Mouse (Mus musculus) embryonic fibroblast, embryonic 13.5 days (primary cell): ENCODE measurements around the gene Zfp37.
"Not testable (repeated sequence)": the region's sequence is repeated elsewhere in the genome, so short reads cannot be mapped to it uniquely, and the experiment has no call there.

Experiments
- CTCF ChIP-seq: IDR thresholded peaks from 2 replicates; pipeline ENCODE4 v1.5.1; 2011; ENCODE audit warnings: mild to moderate bottlenecking, control low read depth, low read length, moderate library complexity, borderline replicate concordance; ENCODE audit not compliant: insufficient read depth
- POLR2A ChIP-seq: IDR thresholded peaks from 2 replicates; pipeline ENCODE4 v1.6.1; 2011; ENCODE audit warnings: low read depth, mild to moderate bottlenecking, control low read depth, low read length, moderate library complexity

GRCm38 (mm10) chr4:62266016-62266415 lies 35.2 kb upstream of the Zfp37 start:
- TF ChIP-seq CTCF, POLR2A: not testable (repeated sequence)
